Mouse (Mus musculus) adrenal gland, adult 18-20 months (tissue): Measurements from ENCODE around the gene Exoc3l. TPM values are rescaled to one million over a fixed set of nuclear protein-coding genes. Genes with fewer than 3 reads are reported as not detected.
"Not testable (repeated sequence)": the region's sequence is repeated elsewhere in the genome, so short reads cannot be mapped to it uniquely, and the experiment has no call there.

ENCODE experiments used
- DNase-seq, 2 experiments: peaks; one replicate each; pipeline ENCODE4 v3.0.0; 2021 to 2022; ENCODE audit warnings: low spot score in 2 of 2
- total RNA-seq, 2 experiments: library from RNA; stranded (reverse); gene quantifications; 1 replicate in 1 of 2; 2 replicates in 1 of 2; pipeline ENCODE4 v1.2.3; 2021

Exoc3l gene
- total RNA-seq, 2 experiments from 2014 or later: 15.6 to 17.2 TPM

DNA sequence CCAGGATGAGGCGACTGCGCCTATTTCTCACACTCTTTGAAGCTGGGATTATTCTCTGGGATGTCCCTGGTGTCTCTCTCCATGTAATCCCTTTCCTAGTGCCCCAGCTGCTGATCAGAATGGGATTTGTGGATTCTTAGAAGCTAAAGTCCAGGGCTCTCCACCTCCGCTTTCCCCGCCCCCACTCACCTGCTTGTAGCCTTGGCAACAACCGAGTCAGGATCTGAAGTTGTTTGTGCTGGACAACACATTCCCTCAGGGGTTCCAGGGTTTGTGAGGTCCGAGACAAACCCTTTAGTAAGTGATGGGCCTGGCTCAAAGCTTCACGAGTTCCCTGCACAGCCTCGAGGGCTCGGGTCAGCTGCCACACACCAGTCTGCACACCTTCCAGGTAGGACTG lies 1.1 kb downstream of the Exoc3l start:
- no peak for DNase-seq

DNA sequence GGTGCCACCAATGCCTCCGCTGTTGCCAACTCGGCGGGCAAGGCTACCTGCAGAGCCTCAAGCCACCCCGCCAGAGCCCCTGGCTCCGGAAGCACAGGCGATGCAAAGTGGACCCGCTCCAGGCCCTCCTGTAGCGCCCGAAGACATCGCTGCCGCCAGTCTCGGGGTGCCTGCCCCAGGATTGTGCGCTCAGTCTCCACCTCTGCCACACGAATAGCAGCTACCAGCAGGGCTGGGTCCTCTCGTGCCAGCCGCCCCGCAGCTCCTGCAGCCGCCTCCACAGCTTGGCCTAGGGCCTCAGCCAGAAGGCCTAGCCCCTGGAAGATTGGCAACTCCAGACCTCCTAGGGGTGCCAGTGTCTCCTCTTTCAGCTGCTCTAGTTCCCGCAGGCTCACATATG lies 2.5 kb downstream of the Exoc3l start:
- no peak for DNase-seq

DNA sequence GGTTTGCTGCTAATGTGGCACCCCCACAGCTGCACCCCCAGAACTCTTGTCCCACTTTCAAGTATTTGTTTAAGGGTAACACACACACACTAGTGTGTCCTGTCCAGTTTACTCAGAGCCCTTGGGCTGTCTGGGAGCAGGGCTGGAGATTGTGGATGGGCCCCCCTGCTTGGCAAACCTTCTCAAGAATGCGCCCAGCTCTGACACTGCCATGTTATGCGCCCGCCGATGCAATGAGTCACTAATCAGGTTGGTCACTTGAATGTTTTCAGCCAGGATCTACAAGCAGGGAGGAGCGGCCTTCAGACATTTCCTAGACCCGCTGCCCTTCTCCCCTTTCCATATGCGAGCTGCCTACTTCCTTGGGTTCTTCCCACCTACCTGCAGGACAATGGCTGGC lies 3.4 kb downstream of the Exoc3l start:
- DNase-seq: no peak

DNA sequence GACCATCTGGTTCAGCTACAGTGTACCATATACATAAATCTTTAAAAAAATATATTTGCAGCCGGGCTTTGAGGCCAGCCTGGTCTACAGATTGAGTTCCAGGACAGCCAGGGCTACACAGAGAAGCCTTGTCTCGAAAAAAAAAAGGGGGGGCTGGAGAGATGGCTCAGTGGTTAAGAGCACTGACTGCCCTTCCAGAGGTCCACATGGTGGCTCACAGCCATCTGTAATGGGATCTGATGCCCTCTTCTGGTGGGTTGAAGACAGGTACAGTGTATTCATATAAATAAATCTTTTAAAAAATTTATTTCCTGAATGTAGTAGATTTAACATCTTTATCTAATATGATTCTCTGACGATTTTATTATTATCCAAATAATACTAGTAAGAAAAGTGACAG lies 4.1 kb downstream of the Exoc3l start:
- DNase-seq: not testable (repeated sequence)

DNA sequence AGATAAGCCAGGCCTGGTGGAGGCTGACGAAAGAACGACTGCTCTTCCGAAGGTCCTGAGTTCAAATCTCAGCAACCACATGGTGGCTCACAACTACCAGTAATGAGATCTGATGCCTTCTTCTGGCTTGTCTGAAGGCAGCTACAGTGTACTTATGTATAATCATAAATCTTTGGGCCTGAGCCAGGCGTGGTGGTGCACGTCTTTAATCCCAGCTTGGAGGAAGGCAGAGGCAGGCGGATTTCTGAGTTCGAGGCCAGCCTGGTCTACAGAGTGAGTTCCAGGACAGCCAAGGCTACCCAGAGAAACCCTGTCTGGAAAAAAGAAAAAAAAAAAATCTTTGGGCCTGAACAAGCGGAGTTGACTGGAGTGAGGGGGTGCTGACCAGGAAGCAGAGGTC lies 4.5 kb downstream of the Exoc3l start:
- DNase-seq: not testable (repeated sequence)

DNA sequence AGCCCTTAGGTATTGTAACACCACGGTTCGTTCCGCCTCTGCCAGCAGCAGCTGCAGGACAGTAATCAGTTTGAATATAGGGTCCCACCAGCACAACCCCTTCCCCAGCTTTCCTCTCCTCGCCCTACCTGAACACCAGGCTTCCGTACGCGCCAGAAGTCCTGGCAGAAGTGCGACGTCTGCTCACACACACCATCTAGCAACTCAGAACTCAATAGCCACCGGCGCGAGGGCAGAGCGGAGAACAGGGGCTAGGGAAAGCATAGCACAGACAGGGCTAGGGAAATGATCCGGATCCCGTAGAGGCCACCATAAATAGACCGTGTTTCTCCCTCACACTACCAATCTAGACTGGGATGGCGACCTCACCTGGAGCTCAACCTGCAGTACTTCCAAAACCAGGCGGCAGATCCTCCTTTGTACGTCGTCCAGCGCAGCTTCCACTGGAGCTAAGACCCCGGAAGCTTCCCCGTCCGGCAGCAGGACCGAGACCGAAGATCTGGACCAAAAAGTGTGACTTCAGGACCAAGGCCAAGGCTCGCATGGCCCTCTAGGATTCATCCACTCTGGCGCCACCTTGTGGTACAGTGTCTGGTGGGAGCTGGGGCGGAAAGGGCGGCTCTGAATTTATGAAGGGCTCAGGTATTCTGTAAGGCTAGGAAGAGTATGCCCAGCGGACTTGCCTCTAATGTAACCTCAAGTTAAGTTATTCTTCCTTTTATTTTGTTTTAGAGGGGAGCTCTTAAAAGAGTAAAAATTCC lies 5.2 kb downstream of the Exoc3l start:
- peak; percentile 89 to 93 for DNase-seq

DNA sequence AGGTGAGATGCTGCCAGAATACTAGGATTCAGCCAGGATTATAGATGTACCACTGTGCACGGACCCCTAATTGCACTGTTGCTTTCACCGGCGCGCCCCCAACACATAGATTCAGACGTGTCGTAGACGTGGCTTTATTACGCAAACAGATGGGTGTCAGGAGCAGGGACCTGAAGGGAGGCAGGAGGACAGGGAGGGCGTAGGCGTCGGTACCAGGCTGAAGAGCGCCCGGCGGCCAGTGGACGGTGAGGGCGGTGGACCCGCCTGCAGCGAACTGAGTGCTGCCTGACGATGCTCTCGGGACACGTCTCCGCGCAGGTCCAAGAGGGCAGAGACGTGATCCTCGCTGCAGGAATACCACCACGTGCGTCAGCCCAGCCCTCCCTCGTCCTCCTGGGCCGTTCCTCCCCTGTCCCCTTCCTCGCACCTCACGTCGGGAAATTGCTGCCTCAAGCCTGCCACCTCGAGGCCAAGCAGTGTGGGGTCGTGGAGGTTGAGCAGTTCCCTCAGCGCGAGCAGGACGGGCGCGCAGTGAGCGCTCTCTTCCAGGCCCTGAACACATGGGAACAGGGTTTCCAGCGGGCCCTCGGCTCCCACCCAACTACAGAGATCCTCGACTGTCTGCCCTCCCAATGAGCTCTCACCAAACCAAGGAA lies 6.0 kb downstream of the Exoc3l start, which contains the start of gene 4931428F04Rik:
4931428F04Rik (minus strand) TSS at position 60 of the 656 bp plus-strand sequence.
- no peak for DNase-seq

DNA sequence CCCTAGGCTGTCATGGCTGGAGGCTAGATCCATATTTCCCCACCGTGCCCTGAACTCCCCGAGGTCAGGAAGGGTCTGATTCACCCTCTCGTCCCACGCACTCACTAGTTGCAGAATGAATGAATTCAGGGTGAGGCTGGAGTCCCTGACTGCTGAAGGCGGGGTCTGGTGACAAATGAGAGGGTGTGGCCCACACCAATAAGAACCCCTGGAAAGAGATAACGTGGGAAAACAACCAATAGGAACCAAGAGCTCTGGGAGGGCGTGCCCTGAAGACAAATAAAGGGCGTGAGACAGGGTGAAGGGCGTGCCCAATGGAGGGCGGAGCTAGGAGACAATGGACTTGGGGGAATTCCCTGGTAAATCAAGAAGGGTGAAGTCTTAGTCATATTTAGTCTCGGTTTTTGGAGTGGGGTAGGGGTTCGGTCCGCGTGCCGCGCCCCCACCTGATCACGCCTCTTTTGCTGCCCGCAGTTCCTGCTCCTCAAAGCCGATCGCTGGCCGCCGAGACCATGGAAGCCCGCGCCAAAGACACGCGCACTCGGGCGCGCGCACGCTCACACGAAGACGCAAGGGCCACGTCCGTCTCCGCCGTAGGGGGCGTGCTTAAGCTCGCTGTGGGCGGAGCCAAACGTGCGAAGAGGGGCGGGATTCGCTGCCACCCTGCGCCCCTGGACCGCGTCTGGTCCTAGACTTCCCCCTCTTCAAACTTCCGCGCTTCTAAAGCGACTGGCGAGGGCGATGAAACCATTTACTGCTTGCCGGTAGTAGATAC lies 6.8 kb downstream of the Exoc3l start:
- peak; percentile 90 to 92 for DNase-seq

DNA sequence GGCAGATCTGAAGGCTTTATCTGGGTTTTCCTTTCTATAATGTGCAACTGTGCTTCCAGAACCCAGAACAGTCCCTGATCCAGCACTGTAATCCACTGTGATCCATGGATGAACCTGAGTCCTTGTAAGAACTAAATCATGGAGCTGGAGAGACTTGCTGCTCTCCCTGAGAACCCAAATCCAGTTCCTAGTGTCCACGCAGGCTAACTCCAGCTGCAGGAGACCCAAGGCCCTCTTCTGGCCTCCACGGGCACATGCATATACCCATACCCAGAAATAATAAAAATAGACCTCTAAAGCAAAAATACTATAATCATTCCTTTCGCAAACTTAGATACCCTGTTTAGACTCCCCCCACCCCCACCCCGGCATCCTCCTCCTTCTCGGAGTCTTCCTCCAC lies 7.7 kb downstream of the Exoc3l start:
- no peak for DNase-seq

DNA sequence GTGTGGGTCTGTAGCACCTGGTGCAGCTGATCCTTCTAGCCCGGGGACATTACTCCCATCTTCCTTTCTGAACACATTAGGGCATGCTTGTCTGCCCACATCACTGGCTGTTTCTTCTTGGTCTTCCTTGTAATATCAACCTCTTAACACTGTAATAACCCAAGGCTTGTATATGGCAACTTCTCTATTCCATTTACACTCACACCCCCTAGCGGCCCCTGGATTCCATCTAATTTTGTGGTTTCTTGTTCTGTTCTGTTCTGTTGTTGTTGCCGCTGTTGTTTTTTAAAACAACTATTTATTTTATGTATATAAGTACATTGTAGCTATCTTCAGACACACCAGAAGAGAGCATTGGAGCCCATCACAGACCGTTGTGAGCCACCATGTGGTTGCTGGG lies 9.0 kb downstream of the Exoc3l start:
- no peak for DNase-seq

DNA sequence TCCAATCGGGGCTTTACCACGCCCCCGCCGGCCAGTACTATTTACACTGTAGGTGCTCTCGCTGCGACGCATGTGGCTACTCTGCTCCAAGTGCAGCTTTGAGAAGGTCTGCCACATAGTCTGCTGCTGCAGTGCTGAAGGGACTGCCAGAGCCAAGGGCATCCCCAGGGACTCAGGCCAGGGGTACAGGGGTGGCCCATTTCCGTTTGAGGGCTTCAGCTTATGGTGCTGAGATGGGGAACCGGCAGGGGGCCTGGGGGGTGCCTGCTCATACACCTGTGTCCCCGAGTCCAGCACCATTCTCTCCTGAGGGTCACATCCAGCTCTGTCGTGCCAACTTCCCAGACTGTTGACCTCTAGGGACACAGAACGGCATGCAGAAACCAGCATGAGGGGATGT lies 10.4 kb downstream of the Exoc3l start:
- DNase-seq: no peak

DNA sequence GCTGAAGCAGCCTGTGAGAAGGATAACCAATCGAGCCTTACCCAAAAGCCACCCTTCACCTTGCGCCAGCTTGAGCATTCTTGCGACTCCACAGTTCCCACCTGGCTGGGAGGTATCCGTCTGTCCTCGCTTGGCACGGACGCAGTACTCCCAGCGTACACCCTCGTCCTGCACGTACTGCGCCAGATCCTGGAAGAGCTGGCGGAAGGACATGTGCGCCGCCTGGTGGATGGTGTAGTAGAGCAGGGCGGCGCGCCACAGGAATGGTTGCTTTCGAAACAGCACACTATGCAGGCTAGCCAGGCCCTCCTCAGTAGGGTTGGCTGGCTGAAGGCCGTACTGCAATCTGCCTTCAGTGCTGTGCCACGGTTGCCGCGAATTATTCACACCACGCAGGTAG lies 12.8 kb downstream of the Exoc3l start:
- DNase-seq: peak; percentile 51 to 72

DNA sequence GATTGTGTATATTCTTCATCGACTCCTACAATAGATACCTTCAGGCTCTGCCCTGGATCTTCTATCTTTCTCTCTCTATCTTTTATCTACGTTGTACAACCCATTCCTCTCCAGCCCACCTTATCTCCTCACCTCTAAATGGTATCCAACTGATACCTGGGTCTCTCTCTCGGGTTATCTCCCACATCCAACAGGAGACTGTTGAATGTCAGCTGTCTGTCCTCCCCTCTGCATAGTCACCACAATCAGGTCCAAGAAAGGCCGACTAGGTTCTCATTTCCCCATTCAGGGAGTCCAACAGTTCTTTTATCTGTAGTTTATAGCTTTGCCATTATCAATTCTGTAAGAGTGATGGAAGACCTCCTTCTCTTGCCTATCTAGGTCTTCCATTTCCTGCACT lies 13.7 kb downstream of the Exoc3l start:
- DNase-seq: no peak

DNA sequence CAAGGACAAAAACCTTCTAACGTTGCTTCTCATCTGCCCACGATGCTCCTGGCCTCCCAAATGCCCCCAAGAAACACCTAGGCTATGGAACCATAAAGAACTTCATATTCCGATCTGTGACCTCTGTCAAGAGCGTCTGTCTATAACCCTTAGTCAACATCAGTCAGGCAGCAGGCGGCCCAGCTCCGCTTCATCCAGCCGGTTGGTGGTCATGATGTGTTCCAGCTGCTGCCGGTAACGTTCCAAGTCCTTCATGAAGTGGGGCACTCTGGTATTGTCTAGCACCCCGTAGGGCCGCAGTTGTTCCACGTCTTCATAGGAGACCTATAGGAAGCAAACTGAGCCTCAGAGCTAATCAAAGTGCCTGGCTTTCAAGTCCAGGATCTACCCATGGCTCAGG lies 14.1 kb downstream of the Exoc3l start:
- DNase-seq: no peak

DNA sequence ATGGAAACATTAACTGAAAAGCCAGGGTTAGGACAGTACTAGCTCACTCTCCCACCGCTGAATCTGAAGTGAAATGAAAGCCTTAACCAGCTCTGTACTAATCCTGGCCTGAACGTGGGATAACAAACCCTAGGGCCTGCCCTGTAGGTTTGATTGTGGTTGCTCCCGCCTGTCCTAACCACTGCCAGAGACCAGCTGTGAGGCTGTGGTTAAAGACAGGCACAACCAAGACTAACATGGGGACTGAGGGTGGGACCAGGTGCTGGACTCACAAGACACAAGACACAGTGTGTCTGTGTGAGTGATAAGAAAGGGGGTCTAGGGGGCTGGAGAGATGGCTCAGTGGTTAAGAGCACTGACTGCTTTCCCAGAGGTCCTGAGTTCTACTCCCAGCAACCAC lies 15.3 kb downstream of the Exoc3l start:
- no peak for DNase-seq

DNA sequence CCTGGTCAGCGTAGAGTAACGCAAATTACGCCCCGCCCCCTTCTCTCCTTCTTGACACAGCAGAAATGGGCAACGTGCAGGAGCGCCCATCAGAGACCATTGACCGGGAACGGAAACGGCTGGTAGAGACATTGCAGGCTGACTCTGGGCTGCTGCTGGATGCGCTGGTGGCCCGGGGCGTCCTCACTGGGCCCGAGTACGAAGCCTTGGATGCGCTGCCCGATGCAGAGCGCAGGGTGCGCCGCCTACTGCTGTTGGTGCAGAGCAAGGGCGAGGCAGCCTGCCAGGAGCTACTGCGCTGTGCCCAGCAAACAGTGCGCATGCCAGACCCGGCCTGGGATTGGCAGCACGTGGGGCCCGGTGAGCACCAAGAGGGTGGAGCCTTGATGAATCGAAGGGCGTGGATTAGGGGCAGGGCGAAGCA lies 17.0 kb downstream of the Exoc3l start:
- peak; percentile 68 to 78 for DNase-seq

DNA sequence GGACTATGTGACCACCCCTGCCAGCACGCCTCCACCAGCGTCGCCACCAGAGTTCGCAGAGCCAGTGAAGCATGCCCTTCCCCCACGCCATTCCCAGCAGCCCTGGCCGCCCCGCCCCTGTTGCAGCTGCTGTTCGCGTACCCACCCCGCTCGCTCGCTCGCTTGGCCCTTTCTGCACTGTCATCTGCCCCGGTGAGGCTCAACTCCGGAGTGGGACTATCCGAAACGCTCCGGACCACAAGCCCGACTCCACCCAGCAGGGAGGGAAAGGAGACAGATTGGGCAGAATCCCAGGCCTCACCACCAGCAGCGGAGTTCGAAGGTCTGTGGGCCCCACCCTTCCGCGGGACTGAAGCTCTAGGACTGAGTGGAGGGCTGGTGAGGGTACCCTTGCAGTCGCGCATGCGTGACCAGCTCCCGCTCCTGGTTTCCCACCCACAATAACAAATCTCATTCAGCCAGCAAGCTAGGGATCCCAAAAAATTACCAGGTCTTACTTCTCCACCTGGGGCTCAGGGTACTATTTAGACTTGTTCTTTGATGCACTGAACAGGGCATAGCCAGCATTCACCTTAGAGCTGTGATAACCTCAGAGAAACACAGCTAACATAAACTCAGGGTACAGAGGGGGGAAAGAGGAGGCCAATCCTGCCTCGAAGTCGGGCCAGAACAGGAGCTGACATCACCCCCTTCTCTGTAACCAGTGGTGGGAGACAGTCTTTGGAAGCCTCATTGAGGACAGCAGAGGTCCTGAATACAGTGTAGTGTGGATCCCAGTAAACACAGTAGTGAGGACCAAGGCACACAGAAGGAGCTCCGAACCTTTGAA lies 19.4 kb downstream of the Exoc3l start:
- peak; percentile 41 to 57 for DNase-seq

DNA sequence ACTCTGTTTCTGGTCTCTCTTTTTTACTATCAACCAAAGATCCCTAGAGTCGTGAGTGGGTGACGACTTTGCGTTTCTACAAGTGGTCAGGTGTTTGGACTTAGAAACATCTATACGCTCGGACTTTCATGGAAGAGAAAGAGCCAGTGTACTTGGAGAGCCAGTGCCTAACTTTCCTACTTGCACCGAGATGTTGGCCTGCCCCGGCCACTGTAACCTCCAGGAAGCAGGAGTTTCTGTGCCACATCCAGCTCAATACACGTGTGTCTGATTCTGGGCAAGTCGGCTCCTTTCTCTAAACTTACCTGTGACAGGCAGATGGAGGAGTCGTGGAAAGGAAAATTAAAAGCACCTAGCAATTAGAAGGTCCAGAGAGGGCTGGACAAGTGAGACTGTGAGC lies 20.1 kb downstream of the Exoc3l start, which contains the start of gene Nol3:
Nol3 (plus strand) TSS at position 301 of the 400 bp plus-strand sequence.
- no peak for DNase-seq

DNA sequence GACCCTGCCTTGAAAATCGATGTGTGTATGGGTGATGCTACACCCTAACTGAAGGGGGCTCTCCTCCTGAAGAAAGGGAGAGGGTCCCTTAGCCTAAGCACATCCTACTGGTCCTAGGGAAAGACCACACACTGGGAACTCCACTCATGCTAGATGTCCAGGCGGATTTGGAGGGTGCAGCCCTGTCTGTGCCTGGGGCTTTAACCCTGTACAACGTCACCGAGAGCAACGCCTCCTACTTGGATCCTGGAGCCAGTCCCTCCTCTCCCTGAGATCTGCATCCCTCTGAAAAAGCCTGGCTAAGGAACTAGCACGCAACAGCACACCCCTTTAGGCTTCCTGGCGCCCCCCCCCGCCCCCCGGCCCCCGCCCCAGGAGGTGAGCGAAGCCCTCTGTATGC lies 20.5 kb downstream of the Exoc3l start:
- DNase-seq: no peak

DNA sequence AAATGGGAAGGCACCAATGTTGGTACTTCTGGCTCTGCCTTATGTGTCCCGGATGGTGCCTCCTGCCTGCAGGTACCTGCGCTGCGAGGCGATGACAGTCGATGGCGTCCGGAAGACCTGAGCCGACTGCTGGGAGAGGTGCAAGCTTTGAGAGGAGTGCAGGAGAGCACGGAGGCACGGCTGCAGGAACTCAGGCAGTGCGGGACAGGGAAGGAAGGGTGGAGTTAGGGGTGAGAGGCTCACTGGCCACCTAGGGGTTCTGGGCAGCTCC lies 25.1 kb downstream of the Exoc3l start:
- no peak for DNase-seq
